Mouse (Mus musculus): ENCODE measurements around the gene Fkbp9.

- no peak for TF ChIP-seq CTCF (IDR thresholded peaks at IDR 0.05; ENCODE audit: extremely low read depth, insufficient read depth, low read length)
- TF ChIP-seq POLR2A (IDR thresholded peaks at IDR 0.05; ENCODE audit: extremely low read depth, insufficient read depth, low read length): no peak
These were observed 37.0 kb upstream of the Fkbp9 start for GRCm38 (mm10) chr6:56794834-56795233.
